Mouse (Mus musculus): Measurements from ENCODE around the gene Med12l.

Gene Med12l

GRCm38 (mm10) chr3:59005271-59005995, at the start of gene Med12l:
Gene Med12l, plus strand, starts transcription at chr3:59005825.
- in situ Hi-C loops (cut with MboI, MseI), result no loop called here

- in situ Hi-C loops (cut with MboI, MseI), result no loop called here
These were observed 44.5 kb upstream of the Med12l start for GRCm38 (mm10) chr3:58961166-58961565.

GRCm38 (mm10) chr3:58977413-58977812, 28.2 kb upstream of the Med12l start:
- in situ Hi-C loops (cut with MboI, MseI), result no loop called here

GRCm38 (mm10) chr3:58977906-58978622, 27.6 kb upstream of the Med12l start:
- in situ Hi-C loops (cut with MboI, MseI), result no loop called here

GRCm38 (mm10) chr3:58980579-58980978, 25.0 kb upstream of the Med12l start:
- in situ Hi-C loops (cut with MboI, MseI), result no loop called here

- in situ Hi-C loops (cut with MboI, MseI), result no loop called here
These were observed 22.5 kb upstream of the Med12l start for GRCm38 (mm10) chr3:58982896-58983837.

GRCm38 (mm10) chr3:58983838-58984598, 21.6 kb upstream of the Med12l start:
- in situ Hi-C loops (cut with MboI, MseI), result no loop called here

- in situ Hi-C loops (cut with MboI, MseI), result loop anchor here (5.0 kb wide), 1 partner anchor 71 kb away; no protein-coding TSS in a partner anchor
These were observed 19.8 kb upstream of the Med12l start for GRCm38 (mm10) chr3:58985816-58986215.

GRCm38 (mm10) chr3:58989374-58989773, 16.3 kb upstream of the Med12l start:
- in situ Hi-C loops (cut with MboI, MseI), result loop anchor here (5.0 kb wide), 1 partner anchor 68 kb away; no protein-coding TSS in a partner anchor

GRCm38 (mm10) chr3:58990556-58990955, 15.1 kb upstream of the Med12l start:
- in situ Hi-C loops (cut with MboI, MseI), result no loop called here

GRCm38 (mm10) chr3:58992122-58992521, 13.5 kb upstream of the Med12l start:
- in situ Hi-C loops (cut with MboI, MseI), result no loop called here

- in situ Hi-C loops (cut with MboI, MseI), result no loop called here
These were observed 12.0 kb upstream of the Med12l start for GRCm38 (mm10) chr3:58993619-58994018.

- in situ Hi-C loops (cut with MboI, MseI), result no loop called here
These were observed 1.9 kb upstream of the Med12l start for GRCm38 (mm10) chr3:59003756-59004155.

GRCm38 (mm10) chr3:59005996-59006730, 538 bp downstream of the Med12l start:
- in situ Hi-C loops (cut with MboI, MseI), result no loop called here

- in situ Hi-C loops (cut with MboI, MseI), result no loop called here
These were observed 1.3 kb downstream of the Med12l start for GRCm38 (mm10) chr3:59006731-59007441.

- in situ Hi-C loops (cut with MboI, MseI), result no loop called here
These were observed 4.7 kb downstream of the Med12l start for GRCm38 (mm10) chr3:59010276-59010675.

GRCm38 (mm10) chr3:59015698-59016412, 10.2 kb downstream of the Med12l start:
- in situ Hi-C loops (cut with MboI, MseI), result no loop called here

GRCm38 (mm10) chr3:59016501-59016900, 10.9 kb downstream of the Med12l start:
- in situ Hi-C loops (cut with MboI, MseI), result no loop called here

- in situ Hi-C loops (cut with MboI, MseI), result no loop called here
These were observed 15.6 kb downstream of the Med12l start for GRCm38 (mm10) chr3:59021236-59021635.

All from T-helper 1 cell (primary cell).